Mouse (Mus musculus) heart, embryonic 15.5 days (tissue): ENCODE data around the gene Anapc15-ps. TPM values are rescaled to one million over a fixed set of nuclear protein-coding genes. Genes with fewer than 3 reads are reported as not detected.

Experiments
- ATAC-seq: fragments of 200-750 bp; cut with Nextera tagmentation; replicated peaks from 2 replicates; pipeline ENCODE4 v1.8.0; 2017; ENCODE audit warnings: low read depth, moderate TSS enrichment; ENCODE audit not compliant: insufficient number of reproducible peaks, insufficient read depth, low FRiP score
- H3K27ac ChIP-seq: fragments of 300-500 bp; sonication (generic); 2 replicates; pipeline ENCODE4 v1.5.1; 2015; ENCODE audit warnings: mild to moderate bottlenecking, inconsistent platforms
- H3K27me3 ChIP-seq: fragments of 300-500 bp; sonication (generic); 2 replicates; pipeline ENCODE4 v1.6.1; 2015; ENCODE audit warnings: inconsistent platforms
- H3K36me3 ChIP-seq: fragments of 300-500 bp; sonication (generic); 2 replicates; pipeline ENCODE4 v1.6.1; 2015; ENCODE audit warnings: mild to moderate bottlenecking, inconsistent platforms
- H3K4me1 ChIP-seq: fragments of 300-500 bp; sonication (generic); replicated peaks from 2 replicates; pipeline ENCODE4 v1.6.1; 2015; ENCODE audit warnings: inconsistent platforms
- H3K4me2 ChIP-seq: fragments of 300-500 bp; sonication (generic); 2 replicates; pipeline ENCODE4 v1.6.1; 2015; ENCODE audit warnings: inconsistent platforms, mild to moderate bottlenecking, moderate library complexity
- H3K4me3 ChIP-seq: fragments of 300-500 bp; sonication (generic); 2 replicates; pipeline ENCODE4 v1.5.1; 2015; ENCODE audit warnings: mild to moderate bottlenecking, inconsistent platforms
- H3K9ac ChIP-seq: fragments of 300-500 bp; sonication (generic); 2 replicates; pipeline ENCODE4 v1.6.1; 2015; ENCODE audit warnings: mild to moderate bottlenecking, inconsistent platforms
- H3K9me3 ChIP-seq: fragments of 300-500 bp; sonication (generic); replicated peaks from 2 replicates; pipeline ENCODE4 v1.6.1; 2016; ENCODE audit warnings: inconsistent platforms
- WGBS: fragments of 180-500 bp; shearing (Covaris S2); methylation state at CpG from one replicate; pipeline ENCODE4 v1.1.7; 2015; ENCODE audit warnings: mixed read lengths; 5-methylcytosine and 5-hydroxymethylcytosine counted together
- polyA plus RNA-seq: library from polyadenylated mRNA; unstranded; fragments of >200 nt; fragmentation: Nextera tagmentation; extraction: Ambion mirVana; gene quantifications from 2 replicates; pipeline ENCODE4 v1.2.1, GENCODE M21; 2015

Anapc15-ps gene
- polyA plus RNA-seq, 1 experiment from 2014 or later = not detected

GRCm38 (mm10) chr10:95627381-95627780, 45.9 kb downstream of the Anapc15-ps start:
- Histone ChIP-seq H3K27me3 (no peaks in the 10 kb centered on the region), H3K4me3 (no peak overlapping the region), H3K4me2 (no peak overlapping the region), H3K9ac (no peak overlapping the region), H3K36me3 (no peaks in the 10 kb centered on the region), H3K27ac (no peak overlapping the region), H3K4me1 (peaks cover 12% of the 10 kb centered on the region), H3K9me3 (no peaks in the 10 kb centered on the region)
- ATAC-seq = no peak
- 62% methylated on average over 6 of the region's 6 CpGs for WGBS

GRCm38 (mm10) chr10:95625300-95625699, 48.0 kb downstream of the Anapc15-ps start:
- no peaks in the 10 kb centered on the region for H3K9me3 ChIP-seq
- 76% methylated on average over 6 of the region's 6 CpGs for WGBS
- no peak overlapping the region for H3K4me3 ChIP-seq
- H3K9ac ChIP-seq = no peak overlapping the region
- H3K36me3 ChIP-seq = no peaks in the 10 kb centered on the region
- ATAC-seq = no peak
- peaks cover 12% of the 10 kb centered on the region for H3K4me1 ChIP-seq
- no peak overlapping the region for H3K4me2 ChIP-seq
- no peak overlapping the region for H3K27ac ChIP-seq
- no peaks in the 10 kb centered on the region for H3K27me3 ChIP-seq

- Histone ChIP-seq H3K4me2 (no peak overlapping the region), H3K4me3 (no peak overlapping the region), H3K4me1 (peaks cover 15% of the 10 kb centered on the region), H3K27ac (peak overlapping the region; percentile 9; the same call in 1 of the 2 replicates), H3K27me3 (no peaks in the 10 kb centered on the region), H3K9ac (no peak overlapping the region), H3K9me3 (no peaks in the 10 kb centered on the region), H3K36me3 (no peaks in the 10 kb centered on the region)
- ATAC-seq = peak; percentile 48; the same call in 1 of the 2 replicates
- WGBS = 38% methylated on average over 5 of the region's 5 CpGs
Observed at GRCm38 (mm10) chr10:95624007-95624406, 49.2 kb downstream of the Anapc15-ps start.

- Histone ChIP-seq H3K4me3 (no peak overlapping the region), H3K36me3 (no peaks in the 10 kb centered on the region), H3K9me3 (no peaks in the 10 kb centered on the region), H3K27me3 (no peaks in the 10 kb centered on the region), H3K4me2 (no peak overlapping the region), H3K9ac (no peak overlapping the region), H3K4me1 (peaks cover 15% of the 10 kb centered on the region), H3K27ac (peak overlapping the region; percentile 9; the same call in 1 of the 2 replicates)
- ATAC-seq = no peak
- WGBS = 72% methylated on average over 4 of the region's 4 CpGs
Observed at GRCm38 (mm10) chr10:95623518-95623905, 49.7 kb downstream of the Anapc15-ps start.

Other genes with a start within 250 kb of the Anapc15-ps start
- gene Mrpl42, start 171.5 kb downstream of the Anapc15-ps start, polyA plus RNA-seq = 484 and 664 TPM in 2 replicates
- gene Ube2n, start 158.3 kb downstream of the Anapc15-ps start, polyA plus RNA-seq = 231 and 245 TPM in 2 replicates
- 68.7 and 71.6 TPM in 2 replicates for gene Nudt4, start 109.3 kb downstream of the Anapc15-ps start, polyA plus RNA-seq
- not detected in 2 replicates for gene Gm33543, start 169.5 kb upstream of the Anapc15-ps start, polyA plus RNA-seq